Mouse (Mus musculus) A20 (cell line): ENCODE results near the gene Snrpb2.
A peak's percentile ranks its signal among the peaks of the same experiment; 100 is the strongest.

Source experiments
- DNase-seq: peaks from one replicate; pipeline ENCODE4 v3.0.0-alpha.2; 2011; ENCODE audit warnings: low read depth, low spot score

Gene Snrpb2

GRCm38 (mm10) chr2:143093726-143094125 lies 30.9 kb downstream of the Snrpb2 start:
- DNase-seq = peak; percentile 37

- no peak for DNase-seq
These were observed 31.9 kb downstream of the Snrpb2 start for GRCm38 (mm10) chr2:143094761-143095160.

GRCm38 (mm10) chr2:143097170-143097569 lies 34.3 kb downstream of the Snrpb2 start:
- no peak for DNase-seq

GRCm38 (mm10) chr2:143113859-143114258 lies 51.0 kb downstream of the Snrpb2 start:
- DNase-seq = peak; percentile 40

GRCm38 (mm10) chr2:143114716-143115115 lies 51.9 kb downstream of the Snrpb2 start:
- DNase-seq = no peak

- no peak for DNase-seq
These were observed 54.6 kb downstream of the Snrpb2 start for GRCm38 (mm10) chr2:143117453-143117852.

GRCm38 (mm10) chr2:143118221-143118620 lies 55.4 kb downstream of the Snrpb2 start:
- no peak for DNase-seq
